Mouse (Mus musculus): ENCODE data around the gene Hdac10. TPM values are rescaled to one million over a fixed set of nuclear protein-coding genes. Genes with fewer than 3 reads are reported as not detected.

The Hdac10 gene
- total RNA-seq (2021) = 10 to 100 TPM in 1 of 2 experiments, 1 to 10 TPM in 1; 7.6 to 10.6 TPM
- long read RNA-seq, experiment 1, transcript Hdac10-201 (20 exons, 2,412 nt) = major isoform, 9 of 27 reads
- long read RNA-seq, experiment 1, partial matches to known transcripts = 1 of 27 reads
- long read RNA-seq, experiment 1, other reads (novel, unspliced or antisense) = 17 of 27 reads
- long read RNA-seq, experiment 2, partial matches to known transcripts = 0 of 14 reads
- long read RNA-seq, experiment 2, other reads (novel, unspliced or antisense) = 9 of 14 reads

DNA sequence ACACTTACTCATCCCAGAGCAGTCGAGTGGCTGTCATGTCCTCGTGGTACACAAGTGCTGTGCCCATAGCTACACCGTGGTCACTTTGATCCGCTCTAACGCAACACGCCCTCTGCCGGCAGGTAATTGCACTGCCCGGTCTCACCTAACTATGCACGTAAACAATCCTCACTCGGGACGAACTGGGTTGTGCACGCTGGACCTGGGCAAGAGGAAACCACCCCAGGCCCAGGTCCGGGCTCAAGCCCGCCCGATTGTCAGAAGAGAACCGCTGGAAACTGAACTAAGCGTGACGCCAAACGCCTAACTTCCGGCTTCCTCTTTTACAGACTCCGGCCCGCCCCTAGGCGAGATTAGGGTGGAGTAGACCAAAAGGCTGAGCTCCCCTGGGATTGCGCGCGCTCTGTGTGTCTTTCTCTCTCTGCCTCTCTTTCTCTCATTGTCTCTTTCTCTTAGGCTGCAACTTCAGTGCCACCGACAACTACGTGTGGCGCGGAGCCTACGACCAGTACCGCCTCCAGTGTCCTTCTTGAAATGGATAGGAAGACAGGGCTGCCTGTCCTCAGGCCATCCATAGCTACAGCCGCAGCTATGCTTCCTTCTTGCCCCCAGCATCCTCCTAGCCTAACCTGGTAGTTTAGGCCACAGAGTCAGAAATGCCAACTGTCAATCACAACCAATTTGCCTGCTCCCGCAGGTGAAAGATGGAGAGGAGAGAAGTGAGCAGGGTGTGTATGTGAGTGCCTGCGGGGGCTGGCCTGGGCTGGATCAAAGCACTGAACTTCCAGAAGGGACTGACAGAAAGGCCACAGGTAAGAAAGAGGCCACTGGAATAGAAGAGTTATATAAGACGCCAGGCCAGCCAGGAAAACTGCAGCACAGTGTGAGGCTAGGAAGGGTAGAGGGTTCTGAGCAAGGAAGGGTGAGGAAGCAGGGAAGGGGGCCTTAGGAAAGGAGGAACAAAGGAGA, at the start of gene Hdac10:
TSS of gene Hdac10 (minus strand) at position 319 of the 969 bp plus-strand sequence.
- peak; percentile 79 for DNase-seq

DNA sequence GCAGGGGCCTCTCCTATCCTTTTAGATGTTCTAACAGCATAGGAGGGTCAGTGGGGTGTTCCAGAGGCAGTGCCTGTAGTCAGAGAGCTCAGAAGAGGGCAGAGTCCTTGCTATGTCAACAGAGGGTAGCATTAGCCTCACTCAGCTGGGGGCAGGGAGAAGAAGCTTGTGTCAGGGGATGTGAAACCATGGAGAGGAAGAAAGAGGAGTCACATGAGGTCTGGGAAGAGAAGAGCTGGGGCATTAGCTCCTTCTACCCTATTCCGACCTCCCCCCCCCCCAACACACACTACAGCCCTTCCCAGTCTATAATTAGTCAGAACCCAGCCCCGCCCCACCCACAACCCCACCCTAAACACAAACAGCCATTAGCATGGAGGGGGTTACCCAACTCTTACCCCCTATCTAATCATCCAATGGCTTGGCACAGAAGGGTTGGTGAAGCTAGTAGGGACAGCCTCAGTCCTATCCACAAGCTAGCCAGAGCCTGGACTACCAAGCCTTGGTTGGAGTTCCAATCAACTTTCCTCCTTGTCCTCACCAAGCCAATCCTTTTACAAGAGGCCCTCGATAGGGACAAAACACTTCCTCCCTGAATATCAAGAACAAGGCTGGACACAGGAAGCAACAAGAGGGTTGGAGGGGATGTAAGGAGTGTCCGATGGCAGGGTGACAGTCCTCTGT, 49.2 kb upstream of the Hdac10 start:
- no peak for DNase-seq

DNA sequence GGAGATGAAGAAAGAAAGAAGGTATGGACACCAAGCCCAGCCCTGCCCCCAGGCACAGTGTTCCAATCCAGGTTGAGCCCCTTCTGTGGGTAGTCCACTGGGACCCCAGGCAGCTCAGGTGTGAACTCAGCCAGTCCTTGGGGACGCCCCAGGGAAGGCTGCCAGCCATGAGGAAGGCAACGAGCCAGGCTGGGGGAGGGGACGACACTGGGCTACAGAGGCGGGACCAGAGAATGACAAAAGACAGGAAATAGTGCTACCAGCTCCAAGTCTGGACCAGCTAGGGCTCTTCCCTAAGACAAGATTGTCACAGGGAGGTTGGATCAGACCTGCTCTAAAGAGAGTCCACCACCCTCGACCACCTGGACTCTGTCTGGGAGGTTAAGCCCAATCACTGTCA, 48.6 kb upstream of the Hdac10 start:
- peak; percentile 59 for DNase-seq

DNA sequence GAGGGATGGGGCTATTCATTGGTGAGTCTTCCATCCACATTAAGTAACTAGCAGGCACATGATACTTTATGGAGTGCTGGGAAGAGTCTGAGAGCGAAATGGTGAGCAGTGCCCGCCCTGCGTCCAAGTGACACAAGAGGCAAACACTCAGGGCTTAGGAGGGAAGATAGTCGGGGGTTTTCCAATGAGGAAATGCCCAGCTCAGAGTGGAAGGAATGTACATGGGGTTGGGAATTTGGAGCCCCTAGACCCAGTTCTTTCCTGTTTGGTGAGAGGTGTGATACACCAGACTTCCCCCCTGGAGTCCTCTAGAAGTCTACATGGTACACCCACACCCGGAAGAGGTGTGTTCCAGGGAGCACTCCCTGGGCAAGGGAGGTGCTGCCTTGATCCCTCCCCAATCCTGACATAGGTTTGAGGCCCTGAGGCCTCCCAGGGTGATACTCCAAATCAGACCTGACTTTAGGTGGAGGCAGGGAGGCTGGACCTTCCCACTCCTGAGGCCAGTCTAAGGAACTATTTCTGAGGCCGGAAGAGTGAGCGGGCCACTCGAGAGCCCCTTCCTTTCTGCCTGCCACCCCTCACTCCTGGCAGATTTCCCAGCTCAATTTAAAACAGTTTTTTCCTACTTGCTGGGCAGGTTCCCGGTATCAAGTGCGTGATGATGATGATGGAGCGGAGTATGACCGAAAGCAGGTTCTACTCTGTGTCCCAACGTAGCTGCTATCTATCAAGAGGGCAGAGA, 47.1 kb upstream of the Hdac10 start:
- no peak for DNase-seq

DNA sequence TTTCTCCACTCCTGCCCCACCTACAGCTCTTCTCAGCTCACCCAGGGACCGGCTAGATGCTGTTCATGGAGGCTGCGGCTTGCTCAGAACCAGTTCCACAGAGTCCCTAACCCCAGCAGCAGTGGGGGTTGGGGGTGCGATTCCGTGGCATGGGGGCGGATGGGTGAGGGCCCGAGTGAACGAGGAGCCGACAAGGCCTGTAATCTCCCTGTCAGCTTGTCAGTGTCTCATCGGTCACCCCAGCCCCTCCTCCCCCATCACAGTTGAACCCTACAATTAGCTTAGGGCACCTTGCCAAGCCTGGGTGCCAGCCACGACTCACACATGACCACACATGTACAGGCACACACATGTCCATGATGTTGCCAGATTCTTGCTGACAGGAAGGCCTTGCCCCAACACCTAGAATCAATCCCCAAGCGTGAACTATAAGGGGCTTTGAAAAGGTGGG, 46.4 kb upstream of the Hdac10 start:
- DNase-seq = no peak

DNA sequence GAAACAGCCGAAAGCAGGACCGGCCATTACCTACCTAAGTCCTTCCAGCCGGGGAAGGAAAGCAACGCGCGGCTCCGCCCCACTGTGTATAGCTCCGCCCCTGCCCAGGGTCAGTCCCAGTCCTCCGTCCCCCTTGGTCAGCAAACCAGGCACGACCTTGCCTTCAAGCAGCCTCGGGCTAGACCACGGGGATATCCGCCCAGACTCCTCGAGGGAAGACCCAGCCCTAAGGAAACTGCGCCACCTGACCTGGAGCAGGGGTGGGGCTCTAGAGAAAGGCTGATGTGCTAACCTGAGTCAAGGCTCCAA, 45.4 kb upstream of the Hdac10 start:
- DNase-seq = peak; percentile 54

DNA sequence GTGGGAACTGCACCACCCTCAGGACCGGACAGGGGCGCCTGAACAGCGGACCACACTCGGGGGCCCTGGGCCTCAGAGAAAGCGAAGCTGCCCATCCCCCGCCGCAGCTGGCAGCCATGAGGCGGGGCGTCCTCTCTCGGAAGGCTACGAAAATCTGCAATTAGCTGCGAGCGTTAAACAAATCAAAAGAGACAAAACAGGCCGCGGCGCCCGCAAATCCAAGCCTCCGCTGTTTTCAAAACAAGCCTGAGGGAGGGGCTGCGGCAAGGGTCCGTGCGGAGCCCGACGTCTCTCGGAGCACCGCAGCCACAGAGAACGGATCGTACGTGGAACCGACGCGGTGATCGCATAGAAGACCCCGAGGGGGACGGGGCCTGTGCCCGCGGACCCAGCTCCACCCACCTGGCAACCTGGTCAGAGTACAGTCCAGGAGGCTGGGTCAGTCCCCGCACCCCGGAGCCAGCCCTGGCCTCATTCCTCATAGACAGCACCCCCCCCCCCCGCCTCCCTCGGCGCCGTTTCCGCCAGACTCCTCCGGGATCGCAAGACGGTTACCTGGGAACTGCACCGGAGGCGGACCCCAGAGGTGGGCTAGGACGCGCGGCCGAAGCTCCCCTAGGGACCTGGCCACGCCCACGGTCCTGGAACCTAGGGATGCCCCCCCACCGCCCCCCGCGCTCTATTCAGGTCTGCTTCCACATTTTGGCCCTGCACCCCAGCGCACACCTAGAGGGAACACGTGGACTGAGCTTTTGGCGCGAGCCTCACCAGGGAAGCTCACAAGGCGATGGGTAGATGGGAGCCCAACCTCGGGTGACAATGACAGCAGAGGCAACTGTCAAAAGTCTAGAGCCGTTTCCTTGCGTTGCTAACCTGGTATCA, 44.8 kb upstream of the Hdac10 start:
- DNase-seq = peak; percentile 54

DNA sequence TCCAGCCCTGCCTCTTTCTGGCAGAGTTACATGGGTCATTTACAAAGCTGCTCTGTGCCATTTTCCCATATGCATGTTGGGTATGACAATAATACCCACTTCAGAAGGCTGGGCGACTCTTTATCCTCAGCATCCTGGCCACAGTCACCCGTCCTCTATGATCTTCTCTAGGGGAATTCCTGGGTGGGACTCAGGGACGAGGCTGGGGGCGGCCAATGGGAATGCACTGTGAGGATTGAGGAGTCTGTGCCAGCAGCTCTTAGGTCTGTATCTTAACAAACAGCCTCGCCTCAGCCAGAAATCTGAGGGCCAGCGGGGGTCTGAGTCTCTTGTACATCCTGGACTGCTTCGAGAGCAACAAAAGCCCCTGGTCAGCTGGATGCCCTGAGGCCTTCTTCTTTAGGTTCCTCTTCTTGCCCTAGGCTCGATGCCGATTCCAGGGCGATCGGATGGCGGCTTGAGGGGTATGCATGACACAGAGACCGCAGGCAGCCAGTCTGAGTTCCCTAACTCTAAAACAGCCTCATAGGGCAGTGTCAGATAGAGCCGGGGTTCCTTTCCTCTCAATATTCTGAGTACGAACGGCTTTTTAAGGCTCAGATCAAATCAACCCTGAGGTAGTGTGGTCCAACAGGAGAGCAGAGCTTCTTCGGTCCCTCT, 43.9 kb upstream of the Hdac10 start:
- DNase-seq = no peak

DNA sequence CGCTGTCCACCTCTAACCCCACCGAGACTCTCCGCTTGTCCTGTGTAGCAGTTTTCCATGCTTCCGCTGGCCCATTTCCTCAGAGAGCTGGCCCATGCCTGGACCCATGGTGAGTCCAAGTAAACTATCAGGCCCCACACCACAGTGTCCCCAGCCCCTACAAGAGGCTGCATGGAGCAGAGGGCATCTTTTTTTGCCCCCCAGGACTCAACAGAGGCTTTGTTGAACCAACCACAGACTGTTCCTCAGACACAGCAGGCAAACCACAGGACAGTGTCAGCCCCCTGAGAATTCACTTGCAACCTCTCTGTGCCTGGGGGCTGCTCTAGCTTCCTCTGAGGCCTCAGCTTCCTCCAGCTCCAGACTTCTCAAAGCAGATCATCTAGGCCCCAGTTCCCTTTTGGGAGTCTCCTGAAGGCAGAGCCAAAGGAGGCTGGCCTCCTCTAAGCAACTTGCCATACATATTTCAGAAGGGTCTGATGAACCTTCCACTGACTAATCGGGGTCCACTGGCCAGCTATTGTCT, 43.1 kb upstream of the Hdac10 start:
- DNase-seq = no peak

DNA sequence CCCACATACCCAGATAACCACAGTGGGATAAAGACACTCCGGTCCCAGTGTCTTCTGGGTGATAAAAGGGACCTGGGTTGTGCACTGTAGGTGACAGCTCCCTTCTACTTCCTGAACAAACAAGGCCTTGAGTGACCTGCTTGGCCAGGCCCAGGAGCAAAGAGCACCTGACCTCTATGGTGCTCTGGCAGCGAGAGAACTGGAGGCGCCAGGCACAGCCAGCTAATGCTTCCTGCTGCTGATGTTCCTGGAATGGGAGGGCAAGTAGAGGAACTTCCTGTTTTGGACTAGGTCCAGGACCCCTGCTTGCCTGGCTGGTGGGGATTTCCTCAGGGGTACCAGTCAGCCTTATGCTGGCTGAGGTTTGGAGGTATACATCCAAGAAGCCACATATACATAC, 41.6 kb upstream of the Hdac10 start:
- no peak for DNase-seq

DNA sequence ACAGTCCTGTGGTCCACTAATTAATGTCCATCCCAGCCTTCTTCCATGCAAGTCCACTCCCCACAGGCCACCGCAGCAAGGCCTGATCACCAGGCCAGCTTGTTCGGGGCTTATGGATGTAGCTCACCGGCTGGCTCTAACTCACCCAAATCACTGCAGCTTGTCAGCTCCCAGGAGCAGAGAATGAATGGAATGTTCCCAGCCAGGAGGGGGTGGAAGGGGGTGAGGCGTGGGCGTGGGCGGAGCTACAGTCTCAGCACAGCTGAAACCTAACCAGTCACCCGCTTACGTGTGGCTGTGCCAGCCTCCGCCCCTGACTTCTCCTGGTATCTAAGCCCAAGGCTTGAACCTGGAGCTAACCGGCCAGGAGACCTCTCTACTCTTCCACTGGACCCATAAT, 40.9 kb upstream of the Hdac10 start:
- DNase-seq = peak; percentile 65

DNA sequence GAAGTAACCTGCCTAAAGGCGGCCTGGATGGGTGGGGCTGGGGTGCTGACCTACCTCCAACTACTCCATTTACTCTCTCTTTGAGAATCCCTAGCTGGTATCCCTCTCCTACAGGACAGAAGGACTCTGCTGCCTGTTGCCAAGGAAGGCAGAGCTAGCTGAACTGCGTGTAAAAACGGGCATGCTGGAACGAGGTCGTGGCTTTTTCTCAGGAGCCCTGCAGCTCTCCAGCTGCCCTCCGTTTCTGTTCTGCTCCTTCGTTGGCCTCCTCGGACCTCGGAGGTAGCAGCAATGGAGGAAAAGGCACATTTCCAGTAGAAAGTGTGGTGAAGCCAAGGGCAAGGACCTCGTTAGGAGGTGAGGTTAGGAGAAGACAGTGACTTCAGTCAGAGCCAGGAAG, 40.4 kb upstream of the Hdac10 start:
- no peak for DNase-seq

DNA sequence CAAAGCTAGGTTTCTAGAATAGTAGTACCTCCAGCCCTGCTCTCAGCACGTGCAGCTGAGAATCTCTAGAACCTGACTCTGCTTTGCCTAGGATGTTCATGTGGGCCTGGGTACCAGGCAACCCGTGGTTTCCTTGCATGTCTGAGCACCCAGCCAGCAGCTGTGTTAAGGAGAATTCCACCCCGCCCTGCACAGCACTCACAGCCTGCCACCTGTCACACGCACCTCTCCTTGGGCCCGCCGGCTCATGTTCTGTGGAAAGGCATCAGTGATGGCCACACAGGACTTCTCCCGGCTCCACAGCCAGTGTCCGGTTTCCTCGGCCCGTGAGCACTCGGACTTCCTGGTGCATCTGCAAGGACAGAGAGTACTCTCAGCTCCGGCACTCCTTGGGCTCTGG, 37.0 kb upstream of the Hdac10 start:
- no peak for DNase-seq

DNA sequence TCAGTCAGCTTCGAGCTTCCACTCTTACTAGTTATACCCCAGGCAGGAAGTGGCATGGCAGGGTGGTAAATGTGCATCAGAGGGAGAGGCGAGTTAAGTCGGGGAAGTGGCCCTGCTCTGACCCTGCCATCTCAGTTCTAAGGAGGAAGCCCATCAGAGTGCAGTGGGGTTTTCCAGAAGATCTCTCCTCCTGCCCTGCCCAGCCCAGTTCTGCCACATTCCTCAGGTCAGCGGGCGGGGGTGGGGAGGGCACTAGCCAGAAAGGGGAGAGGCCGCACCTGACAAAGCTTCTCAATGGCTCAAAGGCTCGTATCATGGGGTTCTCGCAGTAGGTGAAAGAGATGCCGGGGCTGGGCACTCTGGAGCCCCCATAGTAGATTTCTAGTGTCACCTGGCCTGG, 32.9 kb upstream of the Hdac10 start:
- DNase-seq = no peak

DNA sequence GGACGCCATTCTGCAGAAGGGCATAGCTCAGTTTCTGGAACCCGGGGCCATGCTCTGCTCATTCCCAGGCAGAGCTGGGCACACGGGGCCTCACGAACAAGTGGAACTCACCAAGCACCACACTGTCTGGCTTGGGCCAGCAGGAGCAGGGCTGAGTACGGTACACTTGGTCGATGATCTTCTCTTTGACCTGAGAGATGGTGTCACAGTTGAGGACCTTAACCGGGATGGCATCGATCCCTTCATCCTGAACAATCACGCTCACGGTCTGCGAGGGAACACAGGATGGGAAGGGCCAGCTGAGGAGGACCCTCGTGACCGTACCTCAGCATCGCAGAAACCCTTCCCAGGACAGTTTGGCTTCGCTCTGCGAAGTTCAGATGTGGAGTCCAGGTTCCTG, 30.0 kb upstream of the Hdac10 start:
- DNase-seq = no peak

DNA sequence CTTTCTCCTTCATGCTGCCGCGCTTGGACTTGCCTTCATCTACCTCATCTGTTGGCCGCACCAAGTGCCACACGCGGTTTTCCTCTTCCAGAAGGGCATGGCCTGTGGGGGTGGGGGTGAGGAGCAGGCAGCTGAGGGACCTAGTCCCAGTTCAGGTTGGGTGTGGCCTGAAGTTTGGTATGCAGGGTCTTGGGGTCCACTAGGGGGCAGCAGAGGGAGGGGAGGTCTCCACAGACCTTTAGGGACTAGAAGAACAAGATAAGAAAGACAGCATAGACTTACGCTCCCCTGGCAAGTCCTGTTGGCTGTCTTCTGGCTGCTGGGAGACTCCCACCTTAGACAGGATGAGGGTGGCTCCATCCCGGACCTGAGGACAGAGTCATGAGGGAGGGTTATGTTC, 29.5 kb upstream of the Hdac10 start:
- peak; percentile 77 for DNase-seq

DNA sequence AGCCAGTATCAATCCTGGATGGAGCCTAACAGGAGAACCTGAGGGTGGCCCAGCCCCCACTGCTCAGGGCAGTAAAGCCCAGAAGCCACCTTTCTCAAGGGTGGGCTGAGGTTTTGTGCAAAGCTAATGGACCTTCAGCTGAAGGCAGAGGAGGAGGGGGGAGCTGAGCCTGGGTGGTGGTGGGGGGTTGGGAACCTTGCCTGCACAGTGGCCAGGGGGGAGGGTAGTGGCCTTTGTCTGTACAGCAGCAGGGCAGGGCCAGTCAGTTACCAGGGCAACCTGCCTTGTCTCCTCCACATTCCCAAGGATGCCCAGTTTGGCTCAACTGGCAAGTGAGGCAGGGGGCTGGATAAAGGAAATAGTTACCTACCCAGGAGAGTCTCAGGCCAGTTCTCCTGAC, 23.8 kb upstream of the Hdac10 start:
- no peak for DNase-seq

DNA sequence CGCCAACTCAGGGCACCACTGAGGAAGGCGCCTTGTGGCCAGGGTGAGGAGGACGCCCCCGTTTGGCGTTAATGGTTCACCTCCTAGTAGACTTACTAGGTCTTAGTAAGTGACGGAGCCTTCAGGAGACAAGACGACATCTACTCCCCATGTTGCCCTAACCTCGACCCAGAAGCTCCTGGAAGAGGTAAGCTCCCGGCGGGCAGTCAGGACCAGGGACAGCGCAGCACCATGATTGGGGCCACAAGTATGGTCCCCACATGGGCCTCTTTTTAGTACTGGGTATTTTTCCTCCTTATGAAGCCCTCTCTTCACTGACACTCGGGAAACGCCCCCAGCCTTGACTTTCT, 21.5 kb upstream of the Hdac10 start:
- no peak for DNase-seq

DNA sequence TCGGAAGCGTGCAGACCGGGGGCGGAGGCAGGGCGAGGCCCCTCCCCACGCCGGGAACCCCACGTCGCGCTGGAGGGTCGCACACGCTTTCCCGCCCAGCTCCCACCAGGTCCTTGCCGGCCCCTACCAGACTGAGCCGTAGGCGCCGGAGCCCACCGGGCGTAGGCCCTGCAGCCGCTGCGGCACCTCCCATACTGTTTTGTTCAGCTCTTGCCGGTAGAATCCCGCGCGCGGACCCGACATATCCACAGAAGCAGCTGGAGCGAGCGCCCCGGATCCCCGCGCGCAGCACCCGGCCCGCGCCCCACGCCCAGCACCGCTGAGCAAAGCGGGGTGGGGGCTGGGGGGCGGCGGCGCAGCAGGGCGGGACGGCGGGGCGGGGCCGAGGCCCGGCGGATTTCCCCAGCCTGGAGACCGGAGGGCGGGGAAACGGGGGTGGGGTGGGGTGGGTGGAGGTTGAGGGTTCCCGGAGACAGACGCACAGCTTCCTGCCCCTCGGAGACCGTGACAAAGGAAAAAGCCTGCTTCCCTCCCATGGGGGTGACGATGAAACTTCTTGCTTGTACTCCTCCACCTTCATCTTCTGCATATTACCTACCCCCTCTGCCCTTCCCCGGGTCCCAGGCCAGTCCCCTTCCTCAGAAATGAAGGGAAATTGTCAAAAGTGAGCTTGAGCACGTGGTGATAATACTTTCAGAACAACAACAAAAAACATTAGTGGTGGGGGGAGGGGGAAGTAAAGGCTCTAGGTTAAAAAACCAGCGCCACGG, 21.0 kb upstream of the Hdac10 start, which contains the start of gene Mapk11:
TSS of gene Mapk11 (minus strand) at position 358 of the 770 bp plus-strand sequence.
- no peak for DNase-seq

Data from gastrocnemius, postnatal 10 days (tissue).